Mouse (Mus musculus) T-helper 17 cell (primary cell): ENCODE data around the gene Slc30a10.

Source experiments
- in situ Hi-C, 2 experiments: fragments of 300-600 bp; cut with MboI, MseI; formaldehyde crosslinking; loops; 1 replicate in 1 of 2; 2 replicates in 1 of 2; pipeline ENCODE4 v1.15.1; 2025; ENCODE audit warnings: high pct_unique_total_duplicates in 2 of 2

Slc30a10 gene

GRCm38 (mm10) chr1:185460096-185460495 lies 5.4 kb downstream of the Slc30a10 start:
- in situ Hi-C loops = no loop called here

GRCm38 (mm10) chr1:185462889-185463288 lies 8.2 kb downstream of the Slc30a10 start:
- in situ Hi-C loops = no loop called here

GRCm38 (mm10) chr1:185469551-185470021 lies 14.9 kb downstream of the Slc30a10 start:
- in situ Hi-C loops = loop anchor here in 1 of 2 experiments (10.0 kb wide), 1 partner anchor 415 kb away; no protein-coding TSS in a partner anchor

GRCm38 (mm10) chr1:185472025-185472720 lies 17.5 kb downstream of the Slc30a10 start:
- in situ Hi-C loops = loop anchor here in 1 of 2 experiments (10.0 kb wide), 1 partner anchor 417 kb away; no protein-coding TSS in a partner anchor

- in situ Hi-C loops = loop anchor here in 1 of 2 experiments (10.0 kb wide), 1 partner anchor 418 kb away; no protein-coding TSS in a partner anchor
These were observed 18.1 kb downstream of the Slc30a10 start for GRCm38 (mm10) chr1:185472730-185473129.

- in situ Hi-C loops = loop anchor here in 1 of 2 experiments (10.0 kb wide), 1 partner anchor 419 kb away; no protein-coding TSS in a partner anchor
These were observed 18.8 kb downstream of the Slc30a10 start for GRCm38 (mm10) chr1:185473437-185473836.

GRCm38 (mm10) chr1:185479861-185480260 lies 25.2 kb downstream of the Slc30a10 start:
- in situ Hi-C loops = loop anchor here in 1 of 2 experiments (10.0 kb wide), 1 partner anchor 425 kb away; no protein-coding TSS in a partner anchor

- in situ Hi-C loops = no loop called here
These were observed 27.5 kb downstream of the Slc30a10 start for GRCm38 (mm10) chr1:185482001-185482761.

- in situ Hi-C loops = no loop called here
These were observed 28.1 kb downstream of the Slc30a10 start for GRCm38 (mm10) chr1:185482762-185483161.

- in situ Hi-C loops = no loop called here
These were observed 28.9 kb downstream of the Slc30a10 start for GRCm38 (mm10) chr1:185483356-185484057.

GRCm38 (mm10) chr1:185484281-185484680 lies 29.6 kb downstream of the Slc30a10 start:
- in situ Hi-C loops = no loop called here

GRCm38 (mm10) chr1:185489893-185490292 lies 35.2 kb downstream of the Slc30a10 start:
- in situ Hi-C loops = no loop called here

- in situ Hi-C loops = no loop called here
These were observed 36.0 kb downstream of the Slc30a10 start for GRCm38 (mm10) chr1:185490603-185491002.

GRCm38 (mm10) chr1:185493439-185494034 lies 38.9 kb downstream of the Slc30a10 start:
- in situ Hi-C loops = no loop called here

GRCm38 (mm10) chr1:185496791-185497460 lies 42.3 kb downstream of the Slc30a10 start:
- in situ Hi-C loops = no loop called here

- in situ Hi-C loops = no loop called here
These were observed 46.0 kb downstream of the Slc30a10 start for GRCm38 (mm10) chr1:185500602-185501001.

GRCm38 (mm10) chr1:185501801-185502340 lies 47.2 kb downstream of the Slc30a10 start:
- in situ Hi-C loops = no loop called here

GRCm38 (mm10) chr1:185502550-185502949 lies 47.9 kb downstream of the Slc30a10 start:
- in situ Hi-C loops = no loop called here

- in situ Hi-C loops = no loop called here
These were observed 54.4 kb downstream of the Slc30a10 start for GRCm38 (mm10) chr1:185509042-185509441.

GRCm38 (mm10) chr1:185511306-185511705 lies 56.7 kb downstream of the Slc30a10 start:
- in situ Hi-C loops = no loop called here
